Mouse (Mus musculus): ENCODE data around the gene Zfp692.

- TF ChIP-seq CTCF (IDR thresholded peaks at IDR 0.05; ENCODE audit: low read depth) (no peak), EP300 (optimal IDR thresholded peaks at IDR 0.05) (no peak)
These were observed 7.2 kb downstream of the Zfp692 start for GRCm38 (mm10) chr11:58314069-58314468.
